Mouse (Mus musculus) spleen, adult 12 weeks (tissue): ENCODE measurements around the gene Speg.

Source experiments
- DNase-seq: peaks from one replicate; pipeline ENCODE4 v3.0.0; 2022; ENCODE audit warnings: low spot score

Gene Speg

GRCm38 (mm10) chr1:75458789-75459684, 83.9 kb downstream of the Speg start:
- no peak for DNase-seq

- no peak for DNase-seq
These were observed 85.2 kb downstream of the Speg start for GRCm38 (mm10) chr1:75460297-75460696.

GRCm38 (mm10) chr1:75462636-75463035, 87.5 kb downstream of the Speg start:
- DNase-seq, result no peak

- no peak for DNase-seq
These were observed 88.6 kb downstream of the Speg start for GRCm38 (mm10) chr1:75463652-75464204.

- DNase-seq, result no peak
These were observed 92.3 kb downstream of the Speg start for GRCm38 (mm10) chr1:75467215-75467927.

- DNase-seq, result no peak
These were observed 94.3 kb downstream of the Speg start for GRCm38 (mm10) chr1:75469287-75469825.

GRCm38 (mm10) chr1:75476441-75476840, 101.3 kb downstream of the Speg start:
- DNase-seq, result no peak

GRCm38 (mm10) chr1:75477264-75477965, 102.3 kb downstream of the Speg start:
- DNase-seq, result peak; percentile 68

GRCm38 (mm10) chr1:75477966-75478290, 102.8 kb downstream of the Speg start:
- no peak for DNase-seq

- no peak for DNase-seq
These were observed 103.4 kb downstream of the Speg start for GRCm38 (mm10) chr1:75478497-75478896.

GRCm38 (mm10) chr1:75478916-75479634, 104.0 kb downstream of the Speg start, which contains the start of the genes Chpf and Tmem198:
TSS of gene Chpf (minus strand) at chr1:75479307.
TSS of gene Tmem198 (plus strand) at chr1:75479532.
- peak; percentile 83 for DNase-seq

- no peak for DNase-seq
These were observed 104.5 kb downstream of the Speg start for GRCm38 (mm10) chr1:75479635-75479989.

- no peak for DNase-seq
These were observed 104.9 kb downstream of the Speg start for GRCm38 (mm10) chr1:75480036-75480435.

GRCm38 (mm10) chr1:75480735-75481134, 105.6 kb downstream of the Speg start:
- no peak for DNase-seq
